Mouse (Mus musculus): ENCODE results near the gene Olfr345. TPM values are rescaled to one million over a fixed set of nuclear protein-coding genes. Genes with fewer than 3 reads are reported as not detected.

Gene Olfr345
- not detected for polyA plus RNA-seq (2014; fragmentation: Illumina TruSeq; extraction: RNeasy Lipid Tissue Mini Kit (QIAGEN cat#74804); ENCODE audit: low read depth, low replicate concordance)

DNA sequence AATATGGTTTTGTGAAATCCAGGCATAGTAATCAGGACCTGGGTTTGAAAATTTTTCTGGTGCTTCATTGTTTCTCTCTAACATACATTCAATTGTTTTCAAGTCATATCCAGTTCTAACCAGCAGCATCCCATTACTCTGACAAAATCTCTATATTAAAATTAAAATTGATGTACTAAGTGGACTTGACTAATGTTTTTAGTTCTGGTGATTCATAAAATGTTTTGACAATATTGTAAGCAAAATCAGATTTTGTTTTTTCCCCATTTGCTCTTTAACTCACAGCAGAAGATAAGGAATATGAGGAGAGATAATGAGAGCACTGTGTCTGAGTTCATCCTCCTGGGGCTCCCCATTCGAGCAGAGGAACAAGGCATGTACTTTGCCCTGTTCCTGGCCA, at the start of gene Olfr345:
Gene Olfr345, plus strand, starts transcription at position 301 of the 400 bp plus-strand sequence.

DNA sequence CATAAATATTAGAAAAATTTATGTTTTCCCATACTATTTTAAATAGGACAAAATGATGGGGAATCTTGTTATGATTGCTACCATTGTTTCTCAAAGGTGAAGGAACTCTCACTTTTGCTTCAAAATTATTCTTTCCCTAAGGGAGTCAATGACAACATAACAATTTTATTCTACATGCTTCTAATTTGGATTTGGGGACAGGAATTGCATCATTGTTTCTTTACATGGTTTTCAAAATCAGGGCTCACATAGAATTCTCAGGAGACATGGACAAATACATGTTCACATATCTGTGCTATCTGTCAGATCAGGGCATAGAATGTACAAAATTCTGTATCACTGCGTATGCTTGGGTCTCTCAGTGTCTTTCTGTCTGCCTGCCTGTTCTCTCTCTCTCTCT, 45.6 kb downstream of the Olfr345 start, which contains the start of gene Olfr346:
Gene Olfr346, plus strand, starts transcription at position 301 of the 400 bp plus-strand sequence.

Other genes starting within 250 kb of the Olfr345 start
- gene Olfr339, start 221.1 kb upstream of the Olfr345 start, polyA plus RNA-seq (2014; fragmentation: Illumina TruSeq; extraction: RNeasy Lipid Tissue Mini Kit (QIAGEN cat#74804); ENCODE audit: low read depth, low replicate concordance): not detected
- gene Olfr340, start 187.5 kb upstream of the Olfr345 start, polyA plus RNA-seq (2014; fragmentation: Illumina TruSeq; extraction: RNeasy Lipid Tissue Mini Kit (QIAGEN cat#74804); ENCODE audit: low read depth, low replicate concordance): not detected
- gene Olfr341, start 157.6 kb upstream of the Olfr345 start, polyA plus RNA-seq (2014; fragmentation: Illumina TruSeq; extraction: RNeasy Lipid Tissue Mini Kit (QIAGEN cat#74804); ENCODE audit: low read depth, low replicate concordance): not detected
- gene Olfr342, start 115.0 kb upstream of the Olfr345 start, polyA plus RNA-seq (2014; fragmentation: Illumina TruSeq; extraction: RNeasy Lipid Tissue Mini Kit (QIAGEN cat#74804); ENCODE audit: low read depth, low replicate concordance): not detected
- gene Olfr344, start 73.4 kb upstream of the Olfr345 start, polyA plus RNA-seq (2014; fragmentation: Illumina TruSeq; extraction: RNeasy Lipid Tissue Mini Kit (QIAGEN cat#74804); ENCODE audit: low read depth, low replicate concordance): not detected
- not detected for gene Olfr346, start 45.7 kb downstream of the Olfr345 start, polyA plus RNA-seq (2014; fragmentation: Illumina TruSeq; extraction: RNeasy Lipid Tissue Mini Kit (QIAGEN cat#74804); ENCODE audit: low read depth, low replicate concordance)
- not detected for gene Olfr347, start 91.9 kb downstream of the Olfr345 start, polyA plus RNA-seq (2014; fragmentation: Illumina TruSeq; extraction: RNeasy Lipid Tissue Mini Kit (QIAGEN cat#74804); ENCODE audit: low read depth, low replicate concordance)
- gene Olfr348, start 144.2 kb downstream of the Olfr345 start, polyA plus RNA-seq (2014; fragmentation: Illumina TruSeq; extraction: RNeasy Lipid Tissue Mini Kit (QIAGEN cat#74804); ENCODE audit: low read depth, low replicate concordance): not detected
- not detected for gene Olfr50, start 150.5 kb downstream of the Olfr345 start, polyA plus RNA-seq (2014; fragmentation: Illumina TruSeq; extraction: RNeasy Lipid Tissue Mini Kit (QIAGEN cat#74804); ENCODE audit: low read depth, low replicate concordance)
- not detected for gene Olfr3, start 177.0 kb downstream of the Olfr345 start, polyA plus RNA-seq (2014; fragmentation: Illumina TruSeq; extraction: RNeasy Lipid Tissue Mini Kit (QIAGEN cat#74804); ENCODE audit: low read depth, low replicate concordance)
- not detected for gene Olfr350, start 206.3 kb downstream of the Olfr345 start, polyA plus RNA-seq (2014; fragmentation: Illumina TruSeq; extraction: RNeasy Lipid Tissue Mini Kit (QIAGEN cat#74804); ENCODE audit: low read depth, low replicate concordance)
- gene Olfr351, start 222.6 kb downstream of the Olfr345 start, polyA plus RNA-seq (2014; fragmentation: Illumina TruSeq; extraction: RNeasy Lipid Tissue Mini Kit (QIAGEN cat#74804); ENCODE audit: low read depth, low replicate concordance): not detected
- gene Olfr352, start 228.4 kb downstream of the Olfr345 start, polyA plus RNA-seq (2014; fragmentation: Illumina TruSeq; extraction: RNeasy Lipid Tissue Mini Kit (QIAGEN cat#74804); ENCODE audit: low read depth, low replicate concordance): not detected

Measured in adipose tissue, adult 10 weeks (tissue).